Mouse (Mus musculus) cerebellum, adult 2 months (tissue): ENCODE results near the gene Prtg.

Experiments used
- CTCF ChIP-seq: fragments of 200-500 bp; IDR thresholded peaks from 2 replicates; pipeline ENCODE4 v1.5.1; 2011; ENCODE audit warnings: low read depth, mild to moderate bottlenecking, control low read depth, low read length, moderate library complexity, borderline replicate concordance; ENCODE audit not compliant: insufficient read depth
- POLR2A ChIP-seq: fragments of 200-500 bp; IDR thresholded peaks from 2 replicates; pipeline ENCODE4 v1.6.1; 2011; ENCODE audit warnings: low read length, control low read depth, borderline replicate concordance; ENCODE audit not compliant: insufficient read depth

- TF ChIP-seq CTCF (no peak), POLR2A (no peak)
Measured at GRCm38 (mm10) chr9:72838256-72838655, 31.6 kb downstream of the Prtg start.
